Mouse (Mus musculus): ENCODE data around the gene Aqp11.

Aqp11 gene

GRCm38 (mm10) chr7:97709204-97709603, 28.9 kb downstream of the Aqp11 start:
- H3K4me3 ChIP-seq (replicated peaks; ENCODE audit: low read length): no peak overlapping the region
- no peaks in the 10 kb centered on the region for H3K9me3 ChIP-seq (ENCODE audit: low read length)
- H3K27me3 ChIP-seq (ENCODE audit: insufficient read depth, low read length): no peaks in the 10 kb centered on the region
- H3K36me3 ChIP-seq (ENCODE audit: insufficient read depth, low read length): peaks cover 86% of the 10 kb centered on the region
- no peak for TF ChIP-seq CTCF (conservative IDR thresholded peaks at IDR 0.05; ENCODE audit: low read length)
- no peak for TF ChIP-seq NANOG (IDR thresholded peaks at IDR 0.05; ENCODE audit: borderline replicate concordance, low read length)
- TF ChIP-seq POU5F1 (IDR thresholded peaks at IDR 0.05; ENCODE audit: borderline replicate concordance, low read length): no peak
- peaks cover 33% of the 10 kb centered on the region for H3K4me1 ChIP-seq (replicated peaks; ENCODE audit: low read depth, low read length)

- TF ChIP-seq NANOG (IDR thresholded peaks at IDR 0.05; ENCODE audit: borderline replicate concordance, low read length) (no peak), CTCF (conservative IDR thresholded peaks at IDR 0.05; ENCODE audit: low read length) (no peak), POU5F1 (IDR thresholded peaks at IDR 0.05; ENCODE audit: borderline replicate concordance, low read length) (no peak)
- H3K4me3 ChIP-seq (replicated peaks; ENCODE audit: low read length): no peak overlapping the region
Measured at GRCm38 (mm10) chr7:97707809-97708208, 30.3 kb downstream of the Aqp11 start.

GRCm38 (mm10) chr7:97707123-97707522, 31.0 kb downstream of the Aqp11 start:
- TF ChIP-seq POU5F1 (IDR thresholded peaks at IDR 0.05; ENCODE audit: borderline replicate concordance, low read length): no peak
- TF ChIP-seq NANOG (IDR thresholded peaks at IDR 0.05; ENCODE audit: borderline replicate concordance, low read length): no peak
- TF ChIP-seq CTCF (conservative IDR thresholded peaks at IDR 0.05; ENCODE audit: low read length): no peak
- Histone ChIP-seq H3K4me1 (replicated peaks; ENCODE audit: low read depth, low read length) (peaks cover 46% of the 10 kb centered on the region), H3K27me3 (ENCODE audit: insufficient read depth, low read length) (no peaks in the 10 kb centered on the region), H3K36me3 (ENCODE audit: insufficient read depth, low read length) (peaks cover 73% of the 10 kb centered on the region), H3K9me3 (ENCODE audit: low read length) (no peaks in the 10 kb centered on the region), H3K4me3 (replicated peaks; ENCODE audit: low read length) (no peak overlapping the region)

More at GRCm38 (mm10) chr7:97707809-97708208, 30.3 kb downstream of the Aqp11 start:
- Histone ChIP-seq H3K4me1 (replicated peaks; ENCODE audit: low read depth, low read length) (peaks cover 43% of the 10 kb centered on the region), H3K36me3 (ENCODE audit: insufficient read depth, low read length) (peaks cover 80% of the 10 kb centered on the region), H3K27me3 (ENCODE audit: insufficient read depth, low read length) (no peaks in the 10 kb centered on the region), H3K9me3 (ENCODE audit: low read length) (no peaks in the 10 kb centered on the region)

DNA sequence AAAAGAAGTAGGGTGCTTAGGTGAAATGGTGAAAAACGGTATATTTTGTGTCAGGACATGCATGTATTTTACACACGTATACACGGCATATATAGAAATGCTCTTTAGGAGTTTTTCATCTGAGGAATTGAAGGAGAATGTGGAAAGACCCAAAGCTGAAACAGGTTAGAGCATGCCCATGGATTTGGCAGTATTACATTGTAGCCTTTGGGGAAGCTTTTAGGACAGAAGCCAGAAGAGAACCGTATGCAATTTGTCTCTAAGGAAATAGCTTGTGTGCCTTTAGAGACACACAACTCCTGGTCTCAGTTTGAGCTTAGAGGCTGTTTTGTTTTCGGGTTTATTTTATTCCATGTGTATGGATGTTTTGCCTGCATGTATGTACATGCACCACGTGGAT, 37.0 kb downstream of the Aqp11 start:
- peaks cover 44% of the 10 kb centered on the region for H3K36me3 ChIP-seq (ENCODE audit: insufficient read depth, low read length)
- TF ChIP-seq CTCF (conservative IDR thresholded peaks at IDR 0.05; ENCODE audit: low read length): no peak
- no peak for TF ChIP-seq POU5F1 (IDR thresholded peaks at IDR 0.05; ENCODE audit: borderline replicate concordance, low read length)
- no peak for TF ChIP-seq NANOG (IDR thresholded peaks at IDR 0.05; ENCODE audit: borderline replicate concordance, low read length)
- H3K4me1 ChIP-seq (replicated peaks; ENCODE audit: low read depth, low read length): peaks cover 57% of the 10 kb centered on the region
- no peaks in the 10 kb centered on the region for H3K9me3 ChIP-seq (ENCODE audit: low read length)
- no peaks in the 10 kb centered on the region for H3K27me3 ChIP-seq (ENCODE audit: insufficient read depth, low read length)
- no peak overlapping the region for H3K4me3 ChIP-seq (replicated peaks; ENCODE audit: low read length)

- no peaks in the 10 kb centered on the region for H3K9me3 ChIP-seq (ENCODE audit: low read length)
- no peaks in the 10 kb centered on the region for H3K27me3 ChIP-seq (ENCODE audit: insufficient read depth, low read length)
- TF ChIP-seq CTCF (conservative IDR thresholded peaks at IDR 0.05; ENCODE audit: low read length) (no peak), POU5F1 (IDR thresholded peaks at IDR 0.05; ENCODE audit: borderline replicate concordance, low read length) (no peak), NANOG (IDR thresholded peaks at IDR 0.05; ENCODE audit: borderline replicate concordance, low read length) (no peak)
- peaks cover 37% of the 10 kb centered on the region for H3K36me3 ChIP-seq (ENCODE audit: insufficient read depth, low read length)
- peaks cover 64% of the 10 kb centered on the region for H3K4me1 ChIP-seq (replicated peaks; ENCODE audit: low read depth, low read length)
- H3K4me3 ChIP-seq (replicated peaks; ENCODE audit: low read length): no peak overlapping the region
Measured at GRCm38 (mm10) chr7:97700173-97700572, 37.9 kb downstream of the Aqp11 start.

DNA sequence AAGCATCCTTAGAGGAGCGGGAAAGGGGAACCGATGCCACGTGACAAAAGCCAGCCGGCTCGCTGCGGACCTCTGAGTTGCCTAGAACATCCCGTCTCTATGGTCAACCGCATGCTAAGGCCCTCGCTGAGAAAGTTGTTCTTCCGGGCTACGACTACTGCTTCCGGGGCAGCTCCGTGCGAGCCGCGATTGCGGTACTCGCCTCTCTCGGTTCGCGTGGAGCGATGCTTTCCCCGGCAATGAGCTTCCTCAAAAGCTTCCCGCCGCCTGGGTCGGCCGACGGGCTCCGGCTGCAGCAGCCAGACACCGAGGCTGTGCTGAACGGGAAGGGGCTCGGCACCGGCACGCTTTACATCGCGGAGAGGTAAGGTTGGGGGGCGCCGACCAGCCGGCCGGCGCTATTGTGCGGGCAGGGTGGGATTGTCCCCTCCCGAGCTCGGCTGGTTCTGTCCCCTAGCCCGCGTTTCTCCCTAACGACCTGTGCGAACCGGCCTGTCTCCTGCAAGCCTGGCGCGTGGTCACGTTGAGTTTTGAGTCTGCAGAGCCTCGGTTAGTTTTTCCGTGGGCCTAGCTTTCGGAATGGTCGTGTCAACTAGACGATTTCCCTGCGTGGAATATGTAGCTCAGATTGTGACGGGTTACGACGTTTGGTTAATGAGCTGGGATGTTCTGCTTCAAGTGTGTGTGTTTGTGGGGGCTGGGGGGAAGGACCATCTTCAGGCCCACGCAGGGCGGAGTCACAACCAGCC, 41.4 kb downstream of the Aqp11 start, which contains the start of gene Clns1a:
Gene Clns1a (plus strand): TSS at position 129 of the 749 bp plus-strand sequence.
- no peak for TF ChIP-seq NANOG (IDR thresholded peaks at IDR 0.05; ENCODE audit: borderline replicate concordance, low read length)
- Histone ChIP-seq H3K4me3 (replicated peaks; ENCODE audit: low read length) (peak within 1 kb of the TSS; percentile 95), H3K36me3 (ENCODE audit: insufficient read depth, low read length) (peaks cover 19% of the 10 kb centered on the region; the same call in 1 of the 2 replicates)

GRCm38 (mm10) chr7:97696133-97696505, 42.0 kb downstream of the Aqp11 start:
- no peaks in the 10 kb centered on the region for H3K27me3 ChIP-seq (ENCODE audit: insufficient read depth, low read length)
- H3K4me1 ChIP-seq (replicated peaks; ENCODE audit: low read depth, low read length): peaks cover 43% of the 10 kb centered on the region
- no peaks in the 10 kb centered on the region for H3K9me3 ChIP-seq (ENCODE audit: low read length)
- TF ChIP-seq NANOG (IDR thresholded peaks at IDR 0.05; ENCODE audit: borderline replicate concordance, low read length) (no peak), CTCF (conservative IDR thresholded peaks at IDR 0.05; ENCODE audit: low read length) (no peak), POU5F1 (IDR thresholded peaks at IDR 0.05; ENCODE audit: borderline replicate concordance, low read length) (no peak)
- H3K4me3 ChIP-seq (replicated peaks; ENCODE audit: low read length): peak overlapping the region; percentile 95
- H3K36me3 ChIP-seq (ENCODE audit: insufficient read depth, low read length): peaks cover 15% of the 10 kb centered on the region; the same call in 1 of the 2 replicates

More for the DNA sequence above, 41.4 kb downstream of the Aqp11 start, which contains the start of gene Clns1a:
- Histone ChIP-seq H3K27me3 (ENCODE audit: insufficient read depth, low read length) (no peaks in the 10 kb centered on the region), H3K4me1 (replicated peaks; ENCODE audit: low read depth, low read length) (peaks cover 46% of the 10 kb centered on the region), H3K9me3 (ENCODE audit: low read length) (no peaks in the 10 kb centered on the region)

DNA sequence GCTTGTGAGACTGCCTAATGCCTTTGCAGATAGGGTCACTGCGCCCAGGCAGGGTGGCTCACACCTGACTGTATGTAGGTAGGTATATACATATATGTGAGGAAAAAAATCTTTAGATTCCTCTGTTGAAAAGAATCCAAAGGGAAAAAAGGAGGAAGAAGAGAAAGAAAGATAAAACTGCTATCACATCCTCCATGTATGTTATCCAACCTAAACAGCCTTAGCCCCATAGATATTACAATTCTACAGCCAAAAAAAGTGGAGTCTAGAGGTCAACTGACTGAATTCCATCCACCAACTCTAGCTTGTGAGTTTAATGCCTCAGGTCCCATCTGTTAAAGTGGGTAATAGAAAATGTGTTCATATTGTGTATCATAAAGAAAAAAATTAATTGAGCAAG, 42.6 kb downstream of the Aqp11 start:
- H3K9me3 ChIP-seq (ENCODE audit: low read length): no peaks in the 10 kb centered on the region
- no peaks in the 10 kb centered on the region for H3K27me3 ChIP-seq (ENCODE audit: insufficient read depth, low read length)
- H3K4me1 ChIP-seq (replicated peaks; ENCODE audit: low read depth, low read length): peaks cover 36% of the 10 kb centered on the region
- TF ChIP-seq POU5F1 (IDR thresholded peaks at IDR 0.05; ENCODE audit: borderline replicate concordance, low read length): no peak
- peaks cover 13% of the 10 kb centered on the region; the same call in 1 of the 2 replicates for H3K36me3 ChIP-seq (ENCODE audit: insufficient read depth, low read length)
- H3K4me3 ChIP-seq (replicated peaks; ENCODE audit: low read length): peak overlapping the region; percentile 95; the same call in 1 of the 2 replicates

- TF ChIP-seq POU5F1 (IDR thresholded peaks at IDR 0.05; ENCODE audit: borderline replicate concordance, low read length) (no peak), NANOG (IDR thresholded peaks at IDR 0.05; ENCODE audit: borderline replicate concordance, low read length) (peak; percentile 39), CTCF (conservative IDR thresholded peaks at IDR 0.05; ENCODE audit: low read length) (no peak)
- H3K27me3 ChIP-seq (ENCODE audit: insufficient read depth, low read length): no peaks in the 10 kb centered on the region
- H3K36me3 ChIP-seq (ENCODE audit: insufficient read depth, low read length): peaks cover 39% of the 10 kb centered on the region
- H3K9me3 ChIP-seq (ENCODE audit: low read length): no peaks in the 10 kb centered on the region
- peaks cover 7% of the 10 kb centered on the region for H3K4me1 ChIP-seq (replicated peaks; ENCODE audit: low read depth, low read length)
- no peak overlapping the region for H3K4me3 ChIP-seq (replicated peaks; ENCODE audit: low read length)
Measured at GRCm38 (mm10) chr7:97687831-97688230, 50.3 kb downstream of the Aqp11 start.
